Mouse (Mus musculus): ENCODE results near the gene Fam209.

Fam209 gene

GRCm38 (mm10) chr2:172472318-172472717 is at the start of gene Fam209:
Gene Fam209, plus strand, starts transcription at chr2:172472520.
- WGBS: 73% methylated on average over 11 of the region's 11 CpGs

- 61% methylated on average over 1 of the region's 1 CpGs for WGBS
Measured at GRCm38 (mm10) chr2:172430609-172431008, 41.7 kb upstream of the Fam209 start.

GRCm38 (mm10) chr2:172433746-172434145 is 38.6 kb upstream of the Fam209 start:
- WGBS: 59% methylated on average over 5 of the region's 5 CpGs

DNA sequence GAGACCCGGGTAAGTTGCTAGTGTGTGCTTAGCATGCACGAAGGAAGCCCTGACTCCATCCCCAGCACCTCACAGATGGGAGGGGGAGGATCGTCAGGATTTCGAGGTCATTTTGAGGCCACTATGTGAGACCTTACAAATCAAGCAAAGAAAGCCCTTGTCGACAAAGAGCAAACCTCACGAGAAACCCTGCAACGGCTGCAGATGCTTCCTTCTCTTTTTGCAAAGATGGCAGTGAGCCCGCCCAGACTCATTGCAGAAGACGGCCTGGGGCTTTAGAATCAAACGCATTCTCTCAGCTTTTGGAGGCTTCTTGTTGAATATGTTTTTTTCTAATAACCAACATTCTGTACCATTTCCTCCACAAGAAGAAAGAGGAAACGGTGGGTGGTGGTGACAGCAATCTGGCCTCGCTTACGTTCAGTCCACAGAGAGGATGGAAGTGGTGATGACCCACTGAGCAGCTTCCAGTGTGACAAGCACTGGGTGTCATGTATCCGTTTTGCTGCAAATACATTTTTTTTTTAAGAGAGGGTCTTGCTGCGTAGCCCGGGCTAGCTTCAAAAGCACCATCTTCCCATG is 34.9 kb upstream of the Fam209 start:
- 68% methylated on average over 16 of the region's 16 CpGs for WGBS

GRCm38 (mm10) chr2:172439843-172440639 is 32.3 kb upstream of the Fam209 start, which contains the start of gene Rtf2:
Gene Rtf2, plus strand, starts transcription at chr2:172440556.
- WGBS: 1% methylated on average over 35 of the region's 35 CpGs

GRCm38 (mm10) chr2:172440640-172441005 is 31.7 kb upstream of the Fam209 start:
- under 1% methylated on average over 21 of the region's 21 CpGs for WGBS

DNA sequence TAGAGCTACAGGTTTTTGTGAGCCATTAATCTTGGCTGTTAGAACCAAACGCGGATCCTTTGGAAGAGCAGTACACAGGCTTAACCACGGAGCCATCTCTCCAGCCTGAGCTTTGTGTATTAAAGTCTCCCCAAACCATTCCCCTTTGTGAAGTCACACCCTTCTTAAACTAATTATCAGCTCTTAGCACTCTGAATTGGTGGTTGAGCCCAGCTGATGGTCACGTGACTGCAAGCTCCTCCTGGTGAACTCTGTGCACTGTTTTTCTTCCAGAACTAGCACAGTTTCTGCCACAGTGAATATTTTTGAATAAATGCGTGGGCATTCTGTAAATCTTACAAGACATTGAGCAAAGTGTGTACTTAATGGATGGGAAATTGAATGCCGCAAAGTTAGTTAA is 31.1 kb upstream of the Fam209 start:
- WGBS: 29% methylated on average over 6 of the region's 6 CpGs

DNA sequence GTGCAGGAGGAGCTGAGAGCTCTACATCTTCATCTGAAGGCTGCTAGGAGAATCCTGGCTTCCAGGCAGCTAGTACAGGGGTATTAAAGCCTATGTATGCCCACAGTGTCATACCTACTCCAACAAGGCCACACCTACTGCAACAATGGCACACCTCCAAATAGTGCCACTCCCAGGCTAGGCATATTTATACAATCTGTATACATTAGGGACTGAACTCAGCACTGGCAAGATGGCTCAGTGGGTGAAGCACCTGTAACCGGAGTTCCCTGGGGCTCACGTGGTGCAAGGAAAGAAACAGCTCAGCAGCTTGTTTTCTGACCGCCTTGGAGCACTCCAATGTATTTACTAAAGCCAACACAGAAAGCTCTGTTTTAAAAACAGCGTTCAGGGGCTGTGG is 26.7 kb upstream of the Fam209 start:
- WGBS: 91% methylated on average over 4 of the region's 4 CpGs

DNA sequence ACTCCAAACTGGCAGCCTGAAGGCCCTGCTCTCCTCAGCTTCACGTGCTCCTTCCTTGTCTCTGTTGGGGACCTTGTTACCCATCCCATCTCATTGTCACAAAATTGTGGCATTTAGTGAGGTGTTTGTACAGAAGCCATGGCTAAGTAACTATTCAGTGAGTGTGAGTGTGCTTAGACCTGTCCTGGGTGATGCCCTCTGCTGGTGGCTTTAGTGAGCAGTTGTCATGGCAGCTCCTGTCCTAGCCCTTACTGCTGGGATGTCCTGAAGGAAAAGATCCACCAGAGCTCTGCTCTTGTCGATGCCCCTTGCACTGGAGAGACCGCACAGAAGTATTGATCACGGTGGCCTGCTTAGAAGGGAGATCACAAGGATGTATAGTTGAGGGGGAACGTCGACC is 25.0 kb upstream of the Fam209 start:
- WGBS: 88% methylated on average over 6 of the region's 6 CpGs

DNA sequence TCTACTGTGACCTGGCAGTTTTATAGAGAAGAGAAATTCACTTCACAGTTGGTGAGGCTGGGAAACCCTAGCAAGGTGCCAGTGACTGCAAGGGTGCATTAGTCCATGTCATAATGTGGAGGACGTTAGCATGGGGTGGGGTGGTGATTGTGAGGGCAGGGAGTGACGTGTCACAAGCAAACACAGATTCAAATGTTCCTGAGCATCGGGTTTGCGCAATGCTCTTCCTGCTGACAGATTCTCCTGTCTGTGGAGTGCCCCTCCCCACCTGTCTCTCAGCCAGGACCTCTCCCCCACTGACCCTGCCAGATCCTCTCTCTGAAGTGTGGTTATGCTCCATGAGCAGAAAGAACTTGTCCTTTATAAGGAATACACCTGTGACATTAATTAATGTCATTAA is 24.0 kb upstream of the Fam209 start:
- 83% methylated on average over 4 of the region's 4 CpGs for WGBS

DNA sequence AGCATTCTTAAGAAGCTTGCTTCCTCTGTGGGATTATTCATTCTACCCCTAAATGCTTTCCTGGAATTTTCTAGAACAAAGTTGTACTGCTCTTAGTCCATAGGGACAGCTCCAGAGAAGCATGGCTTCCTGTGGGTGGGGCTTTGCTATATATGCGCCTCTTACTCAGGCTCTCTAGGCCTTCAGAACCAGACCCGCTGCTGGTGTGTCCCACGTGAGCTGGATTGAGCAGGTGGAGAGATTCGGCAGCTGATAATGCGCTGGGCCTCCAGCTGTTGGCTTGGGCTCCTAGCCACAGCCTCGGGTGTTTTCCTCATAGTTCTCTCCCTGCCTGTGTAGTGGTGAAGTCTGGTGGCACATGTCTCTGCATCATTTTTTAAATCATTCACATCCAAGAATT is 21.7 kb upstream of the Fam209 start:
- WGBS: 81% methylated on average over 6 of the region's 6 CpGs

GRCm38 (mm10) chr2:172452031-172452430 is 20.3 kb upstream of the Fam209 start:
- WGBS: 96% methylated on average over 4 of the region's 4 CpGs

DNA sequence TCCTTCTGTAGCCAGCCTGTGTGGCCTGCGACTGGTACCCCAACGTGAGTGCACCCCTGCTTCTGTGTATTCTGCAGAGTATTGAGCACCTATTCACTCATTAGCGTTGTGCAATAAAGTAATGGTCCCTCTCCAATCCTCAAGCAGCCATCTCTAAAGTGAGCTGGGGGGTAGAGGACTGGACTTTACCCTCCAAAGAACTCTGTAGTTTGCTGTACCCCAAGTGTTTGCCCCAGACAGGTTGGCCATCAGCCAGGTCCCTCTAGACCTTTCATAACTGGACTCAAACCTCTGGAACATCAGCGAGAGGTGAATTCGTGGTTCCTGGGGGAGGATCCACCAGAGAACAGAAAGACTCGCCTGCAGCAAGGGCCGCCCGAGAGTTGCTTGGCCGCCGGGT is 19.9 kb upstream of the Fam209 start:
- WGBS: 93% methylated on average over 10 of the region's 10 CpGs

- WGBS: 92% methylated on average over 11 of the region's 11 CpGs
Measured at GRCm38 (mm10) chr2:172458496-172458895, 13.8 kb upstream of the Fam209 start, which contains the start of gene Gcnt7. Gene Gcnt7, minus strand, starts transcription at chr2:172458596.

GRCm38 (mm10) chr2:172460647-172461046 is 11.7 kb upstream of the Fam209 start:
- WGBS: 95% methylated on average over 2 of the region's 2 CpGs

DNA sequence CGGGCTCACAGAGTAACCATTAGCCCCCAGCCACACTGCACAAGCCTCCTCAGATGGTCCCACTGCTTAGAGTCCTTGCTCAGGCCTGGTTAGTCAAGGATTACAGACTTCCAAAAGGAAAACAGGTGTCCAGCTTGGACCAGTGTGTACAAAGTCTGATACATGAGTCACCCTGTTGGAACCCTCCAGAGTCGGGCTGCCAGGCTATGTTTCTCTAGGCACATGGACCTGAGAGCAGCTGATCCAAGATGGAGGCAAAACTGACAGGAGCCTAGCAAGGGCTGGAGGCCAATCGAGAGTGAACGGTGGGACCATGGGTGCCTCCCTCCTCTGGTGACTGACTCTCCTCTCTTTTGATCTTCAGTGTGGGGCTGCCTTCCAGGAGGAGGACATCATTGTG is 9.5 kb upstream of the Fam209 start:
- 86% methylated on average over 4 of the region's 4 CpGs for WGBS

DNA sequence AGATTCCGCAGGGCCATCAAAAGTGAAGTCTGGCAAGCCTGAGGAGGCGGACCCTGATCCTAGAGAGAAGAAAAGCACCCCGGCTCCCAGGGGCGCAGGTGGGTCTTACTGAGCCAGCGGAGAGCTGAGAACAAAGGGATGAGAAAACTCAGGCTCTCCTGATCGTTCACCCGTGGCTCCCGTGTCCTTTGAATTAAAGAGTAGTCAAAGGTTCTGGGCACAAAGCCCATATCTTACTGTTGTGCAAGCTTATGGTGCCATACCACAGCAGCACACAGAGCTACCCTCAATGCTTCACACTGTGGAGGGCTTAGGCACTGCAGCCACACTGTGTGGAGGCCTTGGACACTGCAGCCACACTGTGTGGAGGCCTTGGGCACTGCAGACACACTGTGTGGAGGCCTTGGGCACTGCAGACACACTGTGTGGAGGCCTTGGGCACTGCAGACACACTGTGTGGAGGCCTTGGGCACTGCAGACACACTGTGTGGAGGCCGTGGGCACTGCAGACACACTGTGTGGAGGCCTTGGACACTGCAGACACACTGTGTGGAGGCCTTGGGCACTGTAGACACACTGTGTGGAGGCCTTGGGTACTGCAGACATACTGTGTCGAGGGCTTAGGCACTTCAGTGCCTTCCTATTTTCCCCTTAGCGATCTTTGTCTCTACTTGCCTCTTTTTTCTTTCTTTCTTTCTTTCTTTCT is 5.7 kb upstream of the Fam209 start:
- WGBS: 79% methylated on average over 11 of the region's 11 CpGs

DNA sequence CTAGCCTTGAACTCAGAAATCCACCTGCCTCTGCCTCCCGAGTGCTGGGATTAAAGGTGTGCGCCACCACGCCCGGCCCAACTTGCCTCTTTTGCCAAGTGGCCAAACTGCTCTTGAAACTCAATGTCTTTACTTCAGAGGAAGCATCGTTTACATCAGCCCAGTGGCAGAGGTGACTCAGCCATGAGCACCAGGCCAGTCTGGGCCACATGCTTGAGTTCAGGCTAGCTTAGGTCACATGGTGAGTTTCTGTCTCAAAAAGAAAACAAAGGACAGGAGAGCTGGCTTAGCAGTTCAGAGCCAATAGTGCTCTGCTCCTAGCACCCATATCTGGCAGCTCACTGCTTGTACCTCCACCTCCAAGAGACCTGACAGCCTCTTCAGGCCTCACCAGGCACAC is 5.1 kb upstream of the Fam209 start:
- 94% methylated on average over 5 of the region's 5 CpGs for WGBS

DNA sequence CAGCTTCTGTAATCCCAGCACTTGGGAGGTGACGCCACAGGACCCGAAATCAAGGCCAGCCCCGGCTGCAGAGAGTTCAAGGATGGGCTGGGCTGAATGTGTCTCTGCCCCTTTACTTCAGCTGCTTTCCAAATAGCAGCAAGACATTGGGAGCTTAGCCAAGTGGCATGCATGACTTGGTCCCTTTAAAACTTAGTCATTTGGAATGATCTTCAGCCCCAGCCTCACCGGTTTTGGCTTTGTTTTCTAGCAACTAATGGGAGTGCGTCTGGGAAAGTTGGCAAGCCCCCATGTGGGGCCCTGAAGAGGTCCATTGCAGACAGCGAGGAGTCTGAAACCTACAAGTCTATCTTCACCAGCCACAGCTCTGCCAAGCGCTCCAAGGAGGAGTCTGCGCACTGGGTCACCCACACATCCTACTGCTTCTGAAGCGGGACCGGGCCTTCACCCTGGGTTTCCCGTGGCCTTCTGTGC is 3.9 kb upstream of the Fam209 start:
- whole genome bisulfite sequencing: 59% methylated on average over 11 of the region's 11 CpGs

GRCm38 (mm10) chr2:172473591-172473990 is 1.3 kb downstream of the Fam209 start:
- 30% methylated on average over 8 of the region's 8 CpGs for WGBS

DNA sequence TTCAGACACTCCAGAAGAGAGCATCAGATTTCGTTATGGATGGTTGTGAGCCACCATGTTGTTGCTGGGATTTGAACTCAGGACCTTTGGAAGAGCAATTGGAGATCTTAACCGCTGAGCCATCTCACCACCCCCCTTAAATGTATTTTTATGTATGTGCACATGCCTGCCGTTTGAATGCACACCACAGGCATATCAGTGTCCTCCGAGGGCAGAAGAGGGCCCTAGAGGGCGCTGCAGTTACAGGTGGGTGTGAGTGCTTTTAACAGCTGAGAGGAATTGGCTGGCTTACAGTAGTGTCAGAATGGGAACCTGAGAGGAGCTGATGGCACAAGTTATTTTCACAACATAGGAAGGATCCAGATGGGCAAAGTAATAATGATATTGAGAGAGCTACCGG is 2.6 kb downstream of the Fam209 start:
- WGBS: 33% methylated on average over 6 of the region's 6 CpGs

GRCm38 (mm10) chr2:172476707-172477260 is 4.5 kb downstream of the Fam209 start:
- 35% methylated on average over 10 of the region's 10 CpGs for WGBS
